Mouse (Mus musculus): ENCODE measurements around the gene Ralgapa2. TPM values are rescaled to one million over a fixed set of nuclear protein-coding genes. Genes with fewer than 3 reads are reported as not detected.

Ralgapa2 gene
- polyA plus RNA-seq, 1 experiment: 17.8 TPM

GRCm38 (mm10) chr2:146414484-146415291 is 97.5 kb downstream of the Ralgapa2 start:
- H3K27me3 ChIP-seq (ENCODE audit: control insufficient read depth, insufficient read depth, low read length): no peaks in the 10 kb centered on the region
- no peak for TF ChIP-seq POLR2A (IDR thresholded peaks at IDR 0.05; ENCODE audit: control insufficient read depth, extremely low read depth, insufficient read depth, low read length, poor library complexity)
- TF ChIP-seq CTCF (IDR thresholded peaks at IDR 0.05; ENCODE audit: borderline replicate concordance, control insufficient read depth, extremely low read depth, insufficient read depth, low read length, poor library complexity): no peak
- no peak overlapping the region for H3K4me3 ChIP-seq (ENCODE audit: control insufficient read depth, insufficient read depth, low read length)
- H3K27ac ChIP-seq (ENCODE audit: control insufficient read depth, insufficient read depth, low read length): no peak overlapping the region
- peak; percentile 63 for DNase-seq
- H3K36me3 ChIP-seq (ENCODE audit: control insufficient read depth, insufficient read depth, low read length): no peaks in the 10 kb centered on the region
- H3K4me1 ChIP-seq (replicated peaks; ENCODE audit: control insufficient read depth, insufficient read depth, low read length): no peaks in the 10 kb centered on the region
- 58% methylated on average over 8 of the region's 8 CpGs for WGBS

GRCm38 (mm10) chr2:146412733-146413132 is 99.4 kb downstream of the Ralgapa2 start:
- H3K4me1 ChIP-seq (replicated peaks; ENCODE audit: control insufficient read depth, insufficient read depth, low read length): no peaks in the 10 kb centered on the region
- WGBS: 90% methylated on average over 9 of the region's 9 CpGs
- H3K27me3 ChIP-seq (ENCODE audit: control insufficient read depth, insufficient read depth, low read length): no peaks in the 10 kb centered on the region
- H3K4me3 ChIP-seq (ENCODE audit: control insufficient read depth, insufficient read depth, low read length): no peak overlapping the region
- DNase-seq: no peak
- TF ChIP-seq POLR2A (IDR thresholded peaks at IDR 0.05; ENCODE audit: control insufficient read depth, extremely low read depth, insufficient read depth, low read length, poor library complexity) (no peak), CTCF (IDR thresholded peaks at IDR 0.05; ENCODE audit: borderline replicate concordance, control insufficient read depth, extremely low read depth, insufficient read depth, low read length, poor library complexity) (no peak)
- no peaks in the 10 kb centered on the region for H3K36me3 ChIP-seq (ENCODE audit: control insufficient read depth, insufficient read depth, low read length)
- no peak overlapping the region for H3K27ac ChIP-seq (ENCODE audit: control insufficient read depth, insufficient read depth, low read length)

- Histone ChIP-seq H3K4me1 (replicated peaks; ENCODE audit: control insufficient read depth, insufficient read depth, low read length) (no peaks in the 10 kb centered on the region), H3K36me3 (ENCODE audit: control insufficient read depth, insufficient read depth, low read length) (no peaks in the 10 kb centered on the region), H3K27ac (ENCODE audit: control insufficient read depth, insufficient read depth, low read length) (no peak overlapping the region), H3K27me3 (ENCODE audit: control insufficient read depth, insufficient read depth, low read length) (no peaks in the 10 kb centered on the region), H3K4me3 (ENCODE audit: control insufficient read depth, insufficient read depth, low read length) (no peak overlapping the region)
- 90% methylated on average over 5 of the region's 5 CpGs for WGBS
- no peak for DNase-seq
- TF ChIP-seq CTCF (IDR thresholded peaks at IDR 0.05; ENCODE audit: borderline replicate concordance, control insufficient read depth, extremely low read depth, insufficient read depth, low read length, poor library complexity): no peak
- no peak for TF ChIP-seq POLR2A (IDR thresholded peaks at IDR 0.05; ENCODE audit: control insufficient read depth, extremely low read depth, insufficient read depth, low read length, poor library complexity)
These were observed 100.2 kb downstream of the Ralgapa2 start for GRCm38 (mm10) chr2:146411904-146412303.

- Histone ChIP-seq H3K27ac (ENCODE audit: control insufficient read depth, insufficient read depth, low read length) (no peak overlapping the region), H3K36me3 (ENCODE audit: control insufficient read depth, insufficient read depth, low read length) (no peaks in the 10 kb centered on the region; the same call in 1 of the 2 replicates), H3K4me3 (ENCODE audit: control insufficient read depth, insufficient read depth, low read length) (no peak overlapping the region), H3K4me1 (replicated peaks; ENCODE audit: control insufficient read depth, insufficient read depth, low read length) (no peaks in the 10 kb centered on the region), H3K27me3 (ENCODE audit: control insufficient read depth, insufficient read depth, low read length) (no peaks in the 10 kb centered on the region)
- TF ChIP-seq CTCF (IDR thresholded peaks at IDR 0.05; ENCODE audit: borderline replicate concordance, control insufficient read depth, extremely low read depth, insufficient read depth, low read length, poor library complexity) (no peak), POLR2A (IDR thresholded peaks at IDR 0.05; ENCODE audit: control insufficient read depth, extremely low read depth, insufficient read depth, low read length, poor library complexity) (no peak)
- DNase-seq: no peak
- WGBS: 98% methylated on average over 4 of the region's 4 CpGs
These were observed 105.1 kb downstream of the Ralgapa2 start for GRCm38 (mm10) chr2:146407078-146407477.

GRCm38 (mm10) chr2:146401588-146401987 is 110.6 kb downstream of the Ralgapa2 start:
- Histone ChIP-seq H3K27me3 (ENCODE audit: control insufficient read depth, insufficient read depth, low read length) (no peaks in the 10 kb centered on the region), H3K4me3 (ENCODE audit: control insufficient read depth, insufficient read depth, low read length) (no peak overlapping the region), H3K27ac (ENCODE audit: control insufficient read depth, insufficient read depth, low read length) (no peak overlapping the region), H3K4me1 (replicated peaks; ENCODE audit: control insufficient read depth, insufficient read depth, low read length) (no peaks in the 10 kb centered on the region), H3K36me3 (ENCODE audit: control insufficient read depth, insufficient read depth, low read length) (no peaks in the 10 kb centered on the region; the same call in 1 of the 2 replicates)
- DNase-seq: no peak
- TF ChIP-seq POLR2A (IDR thresholded peaks at IDR 0.05; ENCODE audit: control insufficient read depth, extremely low read depth, insufficient read depth, low read length, poor library complexity) (no peak), CTCF (IDR thresholded peaks at IDR 0.05; ENCODE audit: borderline replicate concordance, control insufficient read depth, extremely low read depth, insufficient read depth, low read length, poor library complexity) (no peak)

- H3K27ac ChIP-seq (ENCODE audit: control insufficient read depth, insufficient read depth, low read length): no peak overlapping the region
- no peak for DNase-seq
- no peaks in the 10 kb centered on the region for H3K27me3 ChIP-seq (ENCODE audit: control insufficient read depth, insufficient read depth, low read length)
- 99% methylated on average over 2 of the region's 2 CpGs for WGBS
- TF ChIP-seq POLR2A (IDR thresholded peaks at IDR 0.05; ENCODE audit: control insufficient read depth, extremely low read depth, insufficient read depth, low read length, poor library complexity) (no peak), CTCF (IDR thresholded peaks at IDR 0.05; ENCODE audit: borderline replicate concordance, control insufficient read depth, extremely low read depth, insufficient read depth, low read length, poor library complexity) (no peak)
- H3K36me3 ChIP-seq (ENCODE audit: control insufficient read depth, insufficient read depth, low read length): no peaks in the 10 kb centered on the region; the same call in 1 of the 2 replicates
- no peaks in the 10 kb centered on the region for H3K4me1 ChIP-seq (replicated peaks; ENCODE audit: control insufficient read depth, insufficient read depth, low read length)
- H3K4me3 ChIP-seq (ENCODE audit: control insufficient read depth, insufficient read depth, low read length): no peak overlapping the region
These were observed 111.4 kb downstream of the Ralgapa2 start for GRCm38 (mm10) chr2:146400738-146401137.
